Mouse (Mus musculus) inflammation-experienced regulatory T-cells (primary cell): Measurements from ENCODE around the gene 8030474K03Rik. TPM values are rescaled to one million over a fixed set of nuclear protein-coding genes. Genes with fewer than 3 reads are reported as not detected.

Experiments
- polyA plus RNA-seq, 2 experiments: library from polyadenylated mRNA; unstranded; fragments of 100-300 nt; shearing (Covaris generic); gene quantifications; one replicate each; pipeline ENCODE4 v1.2.1; 2017

Gene 8030474K03Rik
- polyA plus RNA-seq = not detected

DNA sequence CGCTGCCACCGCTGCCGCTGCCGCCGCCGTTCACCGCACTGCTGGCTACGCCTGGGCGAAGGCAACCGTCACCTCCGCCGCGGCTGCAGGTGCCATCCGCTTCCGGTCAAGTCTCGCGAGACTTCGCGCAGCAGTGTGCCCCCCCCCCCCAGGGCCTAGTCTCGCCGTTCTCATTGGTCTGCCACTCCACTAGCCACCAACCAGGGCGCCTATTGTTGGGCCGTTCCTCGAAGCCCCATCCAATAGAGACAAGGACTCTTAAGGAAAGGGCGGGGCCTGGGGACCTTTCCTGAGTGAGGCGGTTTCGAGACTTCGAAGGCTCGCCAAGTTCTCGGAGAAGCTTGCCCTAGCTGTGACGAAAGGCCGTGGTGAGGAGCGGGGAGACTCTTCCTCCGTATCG, at the start of gene 8030474K03Rik, which contains the start of gene Gm4779:
TSS of gene 8030474K03Rik (plus strand) at position 315 of the 400 bp plus-strand sequence.
TSS of gene Gm4779 (minus strand) at position 82 of the 400 bp plus-strand sequence.

Other genes starting within 250 kb of the 8030474K03Rik start
- gene Ogt, start 154.6 kb upstream of the 8030474K03Rik start, polyA plus RNA-seq = 100 to 1,000 TPM; 243 to 257 TPM
- gene Cxcr3, start 60.4 kb upstream of the 8030474K03Rik start, polyA plus RNA-seq = 100 to 1,000 TPM; 155 to 302 TPM
- not detected for gene Gm4779, start 233 bp upstream of the 8030474K03Rik start, polyA plus RNA-seq
- 1 to 10 TPM; 1.9 to 3.4 TPM for gene Nhsl2, start 54.7 kb downstream of the 8030474K03Rik start, polyA plus RNA-seq